Mouse (Mus musculus): ENCODE results near the gene Taf11.

- TF ChIP-seq CTCF (IDR thresholded peaks at IDR 0.05; ENCODE audit: control insufficient read depth, insufficient read depth, insufficient read length) = no peak
- no peak for TF ChIP-seq MYOG (IDR thresholded peaks at IDR 0.05; ENCODE audit: control insufficient read depth, extremely low read depth, insufficient read length)
- TF ChIP-seq MYOD1 (IDR thresholded peaks at IDR 0.05; ENCODE audit: control insufficient read depth, insufficient read length, low read depth) = no peak
- no peak for TF ChIP-seq FOSL1 (IDR thresholded peaks at IDR 0.05; ENCODE audit: insufficient read depth, low read length, poor library complexity, severe bottlenecking)
- no peak for TF ChIP-seq CEBPB (IDR thresholded peaks at IDR 0.05; ENCODE audit: low read depth)
- no peak for TF ChIP-seq MAX (IDR thresholded peaks at IDR 0.05)
Measured at GRCm38 (mm10) chr17:27931826-27932225, 22.2 kb upstream of the Taf11 start.

Measured in C2C12 (cell line).